Mouse (Mus musculus): ENCODE data around the gene Ccdc186.

DNA sequence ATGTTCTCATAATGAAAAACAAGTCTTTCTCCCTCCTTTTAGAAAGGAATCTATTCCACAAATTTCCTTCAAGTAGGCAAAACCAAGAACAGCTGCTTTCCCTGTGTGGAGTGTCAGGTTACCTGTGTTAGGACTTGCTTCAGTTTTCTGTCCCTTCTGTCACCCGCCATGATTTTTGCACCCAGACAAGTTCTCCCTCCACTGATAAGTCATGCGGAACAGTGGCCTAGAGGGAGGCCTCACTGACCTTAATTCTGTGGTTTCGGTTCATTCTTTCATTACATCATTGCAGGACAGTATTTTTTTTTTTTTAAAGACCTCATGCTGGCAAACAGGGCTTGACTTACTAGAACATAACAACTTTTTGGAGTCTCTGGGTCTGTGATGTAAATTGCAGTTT, 72.6 kb downstream of the Ccdc186 start:
- TF ChIP-seq CTCF (IDR thresholded peaks at IDR 0.05; ENCODE audit: low read depth) (no peak), EP300 (IDR thresholded peaks at IDR 0.05; ENCODE audit: low read depth) (no peak)

Data from heart, postnatal 0 days (tissue).